Mouse (Mus musculus): Measurements from ENCODE around the gene Fnbp1. TPM values are rescaled to one million over a fixed set of nuclear protein-coding genes. Genes with fewer than 3 reads are reported as not detected.
A peak's percentile ranks its signal among the peaks of the same experiment; 100 is the strongest.

Fnbp1 gene
- polyA plus RNA-seq, 2 experiments = 25.6 to 40.8 TPM

- 88% methylated on average over 8 of the region's 8 CpGs for WGBS
- no peaks in the 10 kb centered on the region for H3K9me3 ChIP-seq (ENCODE audit: control insufficient read depth, low read length)
- H3K36me3 ChIP-seq (ENCODE audit: control insufficient read depth, insufficient read depth, low read length) = peaks cover 11% of the 10 kb centered on the region
- H3K27me3 ChIP-seq (ENCODE audit: control insufficient read depth, insufficient read depth, low read length) = no peaks in the 10 kb centered on the region
- H3K9ac ChIP-seq (ENCODE audit: low read depth, low read length, severe bottlenecking) = no peak overlapping the region
- DNase-seq (ENCODE audit: low spot score) = no peak
- H3K4me3 ChIP-seq (replicated peaks; ENCODE audit: low read length) = no peak overlapping the region
- no peak overlapping the region for H3K4me2 ChIP-seq (replicated peaks; ENCODE audit: low read depth, low read length, severe bottlenecking)
- H3K27ac ChIP-seq (replicated peaks; ENCODE audit: low read depth, low read length) = peak overlapping the region; percentile 13; the same call in 1 of the 2 replicates
- no peak for ATAC-seq (ENCODE audit: low FRiP score, low read depth)
- peaks cover 9% of the 10 kb centered on the region for H3K4me1 ChIP-seq (ENCODE audit: control insufficient read depth, insufficient read depth, low read length)
- TF ChIP-seq POLR2A (IDR thresholded peaks at IDR 0.05; ENCODE audit: borderline replicate concordance, extremely low read depth, insufficient read depth, insufficient read length) = no peak
Measured at GRCm38 (mm10) chr2:31088871-31089270, 52.9 kb downstream of the Fnbp1 start.

GRCm38 (mm10) chr2:31087663-31088661 lies 53.8 kb downstream of the Fnbp1 start:
- Histone ChIP-seq H3K4me1 (ENCODE audit: control insufficient read depth, insufficient read depth, low read length) (peaks cover 9% of the 10 kb centered on the region), H3K4me2 (replicated peaks; ENCODE audit: low read depth, low read length, severe bottlenecking) (no peak overlapping the region), H3K9ac (ENCODE audit: low read depth, low read length, severe bottlenecking) (no peak overlapping the region), H3K9me3 (ENCODE audit: control insufficient read depth, low read length) (no peaks in the 10 kb centered on the region), H3K27ac (replicated peaks; ENCODE audit: low read depth, low read length) (peak overlapping the region; percentile 19; the same call in 1 of the 2 replicates), H3K4me3 (replicated peaks; ENCODE audit: low read length) (no peak overlapping the region), H3K27me3 (ENCODE audit: control insufficient read depth, insufficient read depth, low read length) (no peaks in the 10 kb centered on the region), H3K36me3 (ENCODE audit: control insufficient read depth, insufficient read depth, low read length) (peaks cover 16% of the 10 kb centered on the region)
- WGBS = 28% methylated on average over 11 of the region's 11 CpGs
- TF ChIP-seq POLR2A (IDR thresholded peaks at IDR 0.05; ENCODE audit: borderline replicate concordance, extremely low read depth, insufficient read depth, insufficient read length) = no peak
- DNase-seq (ENCODE audit: low spot score) = no peak
- ATAC-seq (ENCODE audit: low FRiP score, low read depth) = no peak

GRCm38 (mm10) chr2:31087085-31087484 lies 54.7 kb downstream of the Fnbp1 start:
- DNase-seq (ENCODE audit: low spot score) = no peak

GRCm38 (mm10) chr2:31086543-31086942 lies 55.3 kb downstream of the Fnbp1 start:
- Histone ChIP-seq H3K27me3 (ENCODE audit: control insufficient read depth, insufficient read depth, low read length) (no peaks in the 10 kb centered on the region), H3K36me3 (ENCODE audit: control insufficient read depth, insufficient read depth, low read length) (peaks cover 16% of the 10 kb centered on the region), H3K4me3 (replicated peaks; ENCODE audit: low read length) (no peak overlapping the region), H3K9ac (ENCODE audit: low read depth, low read length, severe bottlenecking) (no peak overlapping the region), H3K27ac (replicated peaks; ENCODE audit: low read depth, low read length) (no peak overlapping the region), H3K4me2 (replicated peaks; ENCODE audit: low read depth, low read length, severe bottlenecking) (no peak overlapping the region), H3K4me1 (ENCODE audit: control insufficient read depth, insufficient read depth, low read length) (peaks cover 9% of the 10 kb centered on the region), H3K9me3 (ENCODE audit: control insufficient read depth, low read length) (no peaks in the 10 kb centered on the region)
- DNase-seq (ENCODE audit: low spot score) (no peak), ATAC-seq (ENCODE audit: low FRiP score, low read depth) (no peak)
- no peak for TF ChIP-seq POLR2A (IDR thresholded peaks at IDR 0.05; ENCODE audit: borderline replicate concordance, extremely low read depth, insufficient read depth, insufficient read length)

More at GRCm38 (mm10) chr2:31087085-31087484, 54.7 kb downstream of the Fnbp1 start:
- no peaks in the 10 kb centered on the region for H3K27me3 ChIP-seq (ENCODE audit: control insufficient read depth, insufficient read depth, low read length)
- H3K27ac ChIP-seq (replicated peaks; ENCODE audit: low read depth, low read length) = 0 out of 2 replicates have a peak overlapping the region, but pooled peaks have one; percentile 19
- H3K4me3 ChIP-seq (replicated peaks; ENCODE audit: low read length) = no peak overlapping the region
- ATAC-seq (ENCODE audit: low FRiP score, low read depth) = no peak
- no peaks in the 10 kb centered on the region for H3K9me3 ChIP-seq (ENCODE audit: control insufficient read depth, low read length)
- peaks cover 9% of the 10 kb centered on the region for H3K4me1 ChIP-seq (ENCODE audit: control insufficient read depth, insufficient read depth, low read length)
- H3K9ac ChIP-seq (ENCODE audit: low read depth, low read length, severe bottlenecking) = no peak overlapping the region
- peaks cover 16% of the 10 kb centered on the region for H3K36me3 ChIP-seq (ENCODE audit: control insufficient read depth, insufficient read depth, low read length)
- no peak for TF ChIP-seq POLR2A (IDR thresholded peaks at IDR 0.05; ENCODE audit: borderline replicate concordance, extremely low read depth, insufficient read depth, insufficient read length)
- 36% methylated on average over 5 of the region's 5 CpGs for WGBS
- no peak overlapping the region for H3K4me2 ChIP-seq (replicated peaks; ENCODE audit: low read depth, low read length, severe bottlenecking)

- Histone ChIP-seq H3K27ac (replicated peaks; ENCODE audit: low read depth, low read length) (no peak overlapping the region), H3K36me3 (ENCODE audit: control insufficient read depth, insufficient read depth, low read length) (peaks cover 19% of the 10 kb centered on the region), H3K27me3 (ENCODE audit: control insufficient read depth, insufficient read depth, low read length) (no peaks in the 10 kb centered on the region), H3K4me3 (replicated peaks; ENCODE audit: low read length) (no peak overlapping the region), H3K4me2 (replicated peaks; ENCODE audit: low read depth, low read length, severe bottlenecking) (no peak overlapping the region), H3K4me1 (ENCODE audit: control insufficient read depth, insufficient read depth, low read length) (peaks cover 9% of the 10 kb centered on the region), H3K9ac (ENCODE audit: low read depth, low read length, severe bottlenecking) (no peak overlapping the region), H3K9me3 (ENCODE audit: control insufficient read depth, low read length) (no peaks in the 10 kb centered on the region)
- WGBS = 93% methylated on average over 9 of the region's 9 CpGs
- DNase-seq (ENCODE audit: low spot score) (no peak), ATAC-seq (ENCODE audit: low FRiP score, low read depth) (no peak)
- no peak for TF ChIP-seq POLR2A (IDR thresholded peaks at IDR 0.05; ENCODE audit: borderline replicate concordance, extremely low read depth, insufficient read depth, insufficient read length)
Measured at GRCm38 (mm10) chr2:31084169-31084850, 57.5 kb downstream of the Fnbp1 start.
